Mouse (Mus musculus) lung, embryonic 14.5 days (tissue): ENCODE data around the gene Ano5. TPM values are rescaled to one million over a fixed set of nuclear protein-coding genes. Genes with fewer than 3 reads are reported as not detected.
A peak's percentile ranks its signal among the peaks of the same experiment; 100 is the strongest.

ENCODE experiments used
- ATAC-seq: fragments of 200-750 bp; cut with Nextera tagmentation; 2 replicates; pipeline ENCODE4 v1.8.0; 2017; ENCODE audit warnings: mild to moderate bottlenecking, moderate TSS enrichment, moderate library complexity; ENCODE audit not compliant: insufficient read depth
- DNase-seq: peaks from one replicate; pipeline ENCODE4 v3.0.0-alpha.2; 2015
- H3K27ac ChIP-seq: fragments of 300-500 bp; sonication (generic); 2 replicates; pipeline ENCODE4 v1.5.1; 2014; ENCODE audit warnings: low read depth, mild to moderate bottlenecking, moderate library complexity
- H3K27me3 ChIP-seq: fragments of 300-500 bp; sonication (generic); 2 replicates; pipeline ENCODE4 v1.6.1; 2014; ENCODE audit warnings: low read length, control low read depth; ENCODE audit not compliant: insufficient read depth
- H3K36me3 ChIP-seq: fragments of 300-500 bp; sonication (generic); 2 replicates; pipeline ENCODE4 v1.6.1; 2014; ENCODE audit warnings: control low read depth; ENCODE audit not compliant: insufficient read depth
- H3K4me1 ChIP-seq: fragments of 300-500 bp; sonication (generic); 2 replicates; pipeline ENCODE4 v1.6.1; 2014; ENCODE audit warnings: antibody characterized with exemption, control low read depth; ENCODE audit not compliant: insufficient read depth
- H3K4me2 ChIP-seq: fragments of 300-500 bp; sonication (generic); 2 replicates; pipeline ENCODE4 v1.6.1; 2014; ENCODE audit warnings: mild to moderate bottlenecking
- H3K4me3 ChIP-seq: fragments of 300-500 bp; sonication (generic); 2 replicates; pipeline ENCODE4 v1.5.1; 2014; ENCODE audit warnings: low read depth, low read length
- H3K9ac ChIP-seq: fragments of 300-500 bp; sonication (generic); 2 replicates; pipeline ENCODE4 v1.6.1; 2014
- H3K9me3 ChIP-seq: fragments of 300-500 bp; sonication (generic); 2 replicates; pipeline ENCODE4 v1.6.1; 2016; ENCODE audit warnings: low read depth, low read length, control low read depth
- CTCF ChIP-seq: IDR thresholded peaks from 2 replicates; pipeline ENCODE4 v1.5.1; 2016; ENCODE audit warnings: antibody characterized with exemption, low read depth
- WGBS: fragments of 180-500 bp; shearing (Covaris S2); extraction: QIAGEN DNeasy Blood & Tissue Kit; methylation state at CpG from one replicate; pipeline ENCODE4 v1.1.7; 2014; 5-methylcytosine and 5-hydroxymethylcytosine counted together
- polyA plus RNA-seq: library from polyadenylated mRNA; unstranded; fragments of >200 nt; fragmentation: Nextera tagmentation; extraction: Ambion mirVana; gene quantifications from 2 replicates; pipeline ENCODE4 v1.2.1, GENCODE M21; 2014

Ano5 gene
- 0.07 TPM in 1 of 2 replicates, not detected in the other for polyA plus RNA-seq

GRCm38 (mm10) chr7:51510671-51511651 is at the start of gene Ano5:
TSS of gene Ano5 (plus strand) at chr7:51511029.
- Histone ChIP-seq H3K27ac (no peak within 1 kb of the TSS), H3K9me3 (no peaks in the 10 kb centered on the region), H3K4me1 (no peaks in the 10 kb centered on the region; the same call in 1 of the 2 replicates), H3K9ac (no peak within 1 kb of the TSS; the same call in 1 of the 2 replicates), H3K27me3 (0 out of 2 replicates have a peak, but pooled peaks cover 6% of the 10 kb centered on the region), H3K4me2 (peak within 1 kb of the TSS; percentile 69), H3K36me3 (no peaks in the 10 kb centered on the region), H3K4me3 (peak within 1 kb of the TSS; percentile 34)
- ATAC-seq (peak; percentile 97), DNase-seq (peak; percentile 76)
- 3% methylated on average over 45 of the region's 45 CpGs for WGBS
- no peak for TF ChIP-seq CTCF

- no peaks in the 10 kb centered on the region for H3K27me3 ChIP-seq
- 29% methylated on average over 2 of the region's 2 CpGs for WGBS
- no peaks in the 10 kb centered on the region for H3K9me3 ChIP-seq
- no peak overlapping the region for H3K4me2 ChIP-seq
- TF ChIP-seq CTCF = peak; percentile 34
- DNase-seq = peak; percentile 45
- ATAC-seq = no peak
- no peak overlapping the region for H3K27ac ChIP-seq
- no peak overlapping the region for H3K9ac ChIP-seq
- H3K4me3 ChIP-seq = no peak overlapping the region
- no peaks in the 10 kb centered on the region for H3K36me3 ChIP-seq
- H3K4me1 ChIP-seq = no peaks in the 10 kb centered on the region
These were observed 11.4 kb upstream of the Ano5 start for GRCm38 (mm10) chr7:51499396-51499795.

GRCm38 (mm10) chr7:51503940-51504339 is 6.9 kb upstream of the Ano5 start:
- Histone ChIP-seq H3K9me3 (no peaks in the 10 kb centered on the region), H3K27me3 (no peaks in the 10 kb centered on the region), H3K4me2 (no peak overlapping the region), H3K4me3 (no peak overlapping the region), H3K9ac (no peak overlapping the region), H3K27ac (no peak overlapping the region), H3K4me1 (no peaks in the 10 kb centered on the region), H3K36me3 (no peaks in the 10 kb centered on the region)
- no peak for TF ChIP-seq CTCF
- WGBS = 30% methylated on average over 2 of the region's 2 CpGs
- ATAC-seq = no peak
- DNase-seq = no peak

- Histone ChIP-seq H3K9ac (no peak overlapping the region), H3K27ac (no peak overlapping the region), H3K4me3 (no peak overlapping the region), H3K4me1 (no peaks in the 10 kb centered on the region; the same call in 1 of the 2 replicates), H3K27me3 (0 out of 2 replicates have a peak, but pooled peaks cover 6% of the 10 kb centered on the region), H3K4me2 (no peak overlapping the region; the same call in 1 of the 2 replicates), H3K36me3 (no peaks in the 10 kb centered on the region), H3K9me3 (no peaks in the 10 kb centered on the region)
- DNase-seq (no peak), ATAC-seq (no peak)
- TF ChIP-seq CTCF = no peak
- 68% methylated on average over 7 of the region's 7 CpGs for WGBS
These were observed 682 bp upstream of the Ano5 start for GRCm38 (mm10) chr7:51510147-51510546.

GRCm38 (mm10) chr7:51539344-51539743 is 28.5 kb downstream of the Ano5 start:
- H3K9ac ChIP-seq = no peak overlapping the region
- no peak for DNase-seq
- H3K36me3 ChIP-seq = no peaks in the 10 kb centered on the region
- H3K4me1 ChIP-seq = no peaks in the 10 kb centered on the region
- no peaks in the 10 kb centered on the region for H3K27me3 ChIP-seq
- no peak for TF ChIP-seq CTCF
- no peak overlapping the region for H3K27ac ChIP-seq
- no peak overlapping the region for H3K4me2 ChIP-seq
- no peaks in the 10 kb centered on the region for H3K9me3 ChIP-seq
- H3K4me3 ChIP-seq = no peak overlapping the region
- ATAC-seq = no peak

- H3K4me3 ChIP-seq = no peak overlapping the region
- no peaks in the 10 kb centered on the region for H3K4me1 ChIP-seq
- no peak overlapping the region for H3K4me2 ChIP-seq
- no peak overlapping the region for H3K27ac ChIP-seq
- H3K36me3 ChIP-seq = no peaks in the 10 kb centered on the region
- 44% methylated on average over 6 of the region's 6 CpGs for WGBS
- peak; percentile 46; the same call in 1 of the 2 replicates for TF ChIP-seq CTCF
- ATAC-seq (no peak), DNase-seq (peak; percentile 17)
- no peak overlapping the region for H3K9ac ChIP-seq
- H3K27me3 ChIP-seq = no peaks in the 10 kb centered on the region
- no peaks in the 10 kb centered on the region for H3K9me3 ChIP-seq
These were observed 29.9 kb downstream of the Ano5 start for GRCm38 (mm10) chr7:51540736-51541135.

- 71% methylated on average over 4 of the region's 4 CpGs for WGBS
- H3K9me3 ChIP-seq = no peaks in the 10 kb centered on the region
- TF ChIP-seq CTCF = no peak
- DNase-seq = no peak
- H3K4me2 ChIP-seq = no peak overlapping the region
- no peak for ATAC-seq
- H3K27ac ChIP-seq = no peak overlapping the region
- no peak overlapping the region for H3K9ac ChIP-seq
- no peaks in the 10 kb centered on the region for H3K4me1 ChIP-seq
- no peaks in the 10 kb centered on the region for H3K36me3 ChIP-seq
- no peaks in the 10 kb centered on the region for H3K27me3 ChIP-seq
- H3K4me3 ChIP-seq = no peak overlapping the region
These were observed 89.2 kb downstream of the Ano5 start for GRCm38 (mm10) chr7:51600021-51600420.
